Mouse (Mus musculus): ENCODE data around the gene Atp6v0a4. TPM values are rescaled to one million over a fixed set of nuclear protein-coding genes. Genes with fewer than 3 reads are reported as not detected.

The Atp6v0a4 gene
- polyA plus RNA-seq, 1 experiment from 2014 or later = 0.25 TPM

DNA sequence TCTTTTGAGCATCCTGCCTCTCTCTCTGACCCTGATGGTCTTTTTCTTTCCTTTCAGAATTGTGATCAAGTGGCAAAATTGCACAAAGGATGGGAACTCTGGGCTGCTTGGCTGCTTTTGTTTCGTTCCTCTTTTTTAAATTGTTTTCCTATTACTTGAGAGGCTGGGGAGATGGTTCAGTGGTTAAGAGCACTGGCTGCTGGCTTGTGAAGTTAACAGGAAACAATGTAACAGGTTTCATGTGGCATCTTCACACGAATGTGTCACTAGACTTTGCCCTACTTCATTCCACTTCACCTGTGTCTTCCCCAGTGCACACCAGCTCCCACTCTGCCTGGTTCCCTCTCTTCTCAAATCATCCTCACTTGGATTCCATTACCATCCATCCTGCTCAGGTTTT lies 59.8 kb downstream of the Atp6v0a4 start:
- Histone ChIP-seq H3K27me3 (replicated peaks) (no peaks in the 10 kb centered on the region), H3K4me2 (no peak overlapping the region), H3K4me3 (no peak overlapping the region), H3K36me3 (replicated peaks) (no peaks in the 10 kb centered on the region), H3K9me3 (no peaks in the 10 kb centered on the region), H3K4me1 (peaks cover 12% of the 10 kb centered on the region), H3K27ac (no peak overlapping the region), H3K9ac (no peak overlapping the region)
- ATAC-seq (replicated peaks) = no peak
- WGBS = 74% methylated on average over 2 of the region's 2 CpGs

DNA sequence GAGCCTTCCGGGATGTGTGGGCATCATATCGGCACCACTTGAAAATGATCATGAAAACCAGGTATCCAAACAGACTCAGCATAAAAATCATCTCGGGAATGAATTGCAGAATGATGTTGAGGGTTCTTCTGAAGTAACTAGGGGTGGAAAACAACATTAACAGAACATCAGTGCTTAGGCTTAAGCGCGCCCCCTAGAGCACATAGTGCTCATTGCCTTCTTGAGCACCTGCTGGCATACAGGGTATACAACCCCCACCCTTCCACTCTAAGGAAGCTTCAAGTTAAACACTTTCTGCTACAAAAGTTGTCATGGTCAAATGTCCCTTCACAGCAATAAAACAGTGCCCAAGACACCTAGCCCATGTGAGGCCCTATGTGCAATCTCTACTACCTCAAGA lies 65.6 kb downstream of the Atp6v0a4 start:
- no peaks in the 10 kb centered on the region for H3K36me3 ChIP-seq (replicated peaks)
- WGBS = 69% methylated on average over 5 of the region's 5 CpGs
- H3K4me2 ChIP-seq = no peak overlapping the region
- H3K27ac ChIP-seq = no peak overlapping the region
- H3K4me1 ChIP-seq = no peaks in the 10 kb centered on the region
- H3K9ac ChIP-seq = no peak overlapping the region
- H3K27me3 ChIP-seq (replicated peaks) = no peaks in the 10 kb centered on the region
- H3K9me3 ChIP-seq = no peaks in the 10 kb centered on the region
- ATAC-seq (replicated peaks) = no peak
- H3K4me3 ChIP-seq = no peak overlapping the region

DNA sequence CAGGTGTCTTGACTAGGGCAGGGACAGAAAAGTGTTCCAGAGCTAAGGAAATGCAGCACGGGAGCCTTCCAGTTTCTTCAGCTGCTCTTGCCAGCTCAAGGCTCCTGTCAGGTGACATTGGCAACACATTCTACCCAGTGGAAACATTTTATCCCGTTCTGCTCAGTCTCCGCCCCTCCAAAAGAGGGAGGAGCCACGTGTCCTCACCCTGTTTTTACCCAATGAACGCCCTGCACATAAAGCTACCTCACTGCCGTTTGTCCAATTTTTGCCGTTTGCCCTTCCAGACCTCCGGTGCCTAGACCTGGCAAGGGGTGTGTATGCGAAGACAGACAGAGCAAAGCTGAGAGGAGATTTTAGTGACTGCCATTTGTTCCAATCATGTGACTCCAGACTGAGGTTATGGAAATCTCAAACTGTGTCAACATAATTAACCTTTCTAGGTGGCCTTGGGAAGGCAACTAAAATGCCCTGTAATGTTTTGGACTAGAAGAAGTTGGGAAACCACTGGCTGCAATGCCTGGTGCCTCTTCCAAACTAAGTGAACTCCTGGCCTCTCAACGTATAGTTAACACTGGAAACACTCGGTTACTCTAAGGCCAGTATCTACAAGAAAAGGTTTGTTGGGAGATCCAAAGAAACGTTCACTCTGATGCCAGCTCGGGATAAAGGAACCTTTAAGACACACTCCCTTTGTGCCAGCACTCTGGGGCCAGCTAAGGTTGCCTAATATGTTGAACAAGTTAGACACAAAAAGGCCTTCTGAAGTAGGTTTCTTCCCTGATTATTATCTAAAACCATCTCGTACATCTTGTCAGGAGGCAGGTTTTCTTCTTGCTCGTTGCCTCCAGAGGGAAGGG lies 68.7 kb downstream of the Atp6v0a4 start:
- Histone ChIP-seq H3K4me3 (no peak overlapping the region), H3K36me3 (replicated peaks) (no peaks in the 10 kb centered on the region), H3K27ac (no peak overlapping the region), H3K9ac (no peak overlapping the region), H3K9me3 (no peaks in the 10 kb centered on the region), H3K27me3 (replicated peaks) (no peaks in the 10 kb centered on the region), H3K4me2 (no peak overlapping the region), H3K4me1 (no peaks in the 10 kb centered on the region)
- no peak for ATAC-seq (replicated peaks)
- WGBS = 82% methylated on average over 15 of the region's 15 CpGs

DNA sequence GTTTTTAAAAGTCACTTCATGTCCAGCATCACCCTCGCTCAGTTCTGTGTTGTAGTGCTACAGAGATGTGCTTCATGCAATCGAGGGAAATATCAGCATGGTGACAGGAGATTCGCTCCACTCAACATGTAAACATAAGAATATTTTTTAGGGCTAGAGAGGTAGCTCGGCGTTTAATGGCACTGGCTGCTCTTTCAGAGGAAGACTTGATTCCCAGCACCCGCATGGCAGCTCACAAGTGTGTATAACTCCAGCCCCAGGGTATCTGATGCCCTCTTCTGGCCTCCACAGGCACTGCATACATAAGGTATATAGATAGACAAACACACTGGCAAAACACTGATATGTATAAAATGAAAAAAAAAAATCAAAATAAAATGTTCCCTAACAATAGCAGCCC lies 74.8 kb downstream of the Atp6v0a4 start:
- Histone ChIP-seq H3K4me3 (no peak overlapping the region), H3K9me3 (no peaks in the 10 kb centered on the region), H3K36me3 (replicated peaks) (no peaks in the 10 kb centered on the region), H3K4me1 (no peaks in the 10 kb centered on the region), H3K4me2 (no peak overlapping the region), H3K9ac (no peak overlapping the region), H3K27ac (no peak overlapping the region), H3K27me3 (replicated peaks) (no peaks in the 10 kb centered on the region)
- WGBS = 93% methylated on average over 6 of the region's 6 CpGs
- ATAC-seq (replicated peaks) = no peak

DNA sequence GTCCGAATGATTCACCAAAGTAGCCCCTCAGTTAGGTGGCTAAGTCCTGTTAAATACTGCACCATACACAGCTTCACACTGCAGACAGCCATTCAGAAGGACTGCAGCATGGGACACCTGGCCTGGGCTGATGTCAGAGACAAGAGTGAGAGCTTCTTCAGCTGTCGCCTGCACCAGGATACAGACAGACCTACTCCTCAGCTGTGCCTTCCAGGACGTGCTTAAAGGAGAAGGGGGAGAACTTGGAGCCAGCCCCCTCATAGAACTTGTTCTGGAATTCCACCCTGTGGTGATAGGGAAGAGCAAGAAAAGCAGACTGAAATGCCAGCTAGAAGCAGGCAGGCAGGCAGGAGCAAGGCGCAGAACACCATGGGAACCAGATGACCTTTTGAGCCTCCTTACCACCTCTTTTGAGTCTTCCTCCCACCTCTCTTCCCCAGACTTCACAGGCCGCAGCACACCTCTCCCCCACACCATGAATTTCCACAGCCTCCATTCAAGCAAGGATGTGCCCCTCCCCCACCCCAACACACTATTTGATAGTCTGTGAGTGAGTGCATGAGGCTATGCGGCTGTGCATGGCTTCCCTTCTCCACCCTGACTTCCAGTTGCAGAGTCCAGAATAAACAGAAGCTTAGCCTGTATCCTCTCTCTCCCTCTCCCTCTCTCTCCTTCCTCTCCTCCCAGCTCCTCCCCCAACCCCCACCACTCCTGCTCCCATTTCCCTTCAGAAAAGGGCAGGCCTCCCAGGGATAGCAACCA lies 75.4 kb downstream of the Atp6v0a4 start:
- ATAC-seq (replicated peaks) = no peak
- Histone ChIP-seq H3K4me3 (no peak overlapping the region), H3K9ac (no peak overlapping the region), H3K4me1 (no peaks in the 10 kb centered on the region), H3K36me3 (replicated peaks) (no peaks in the 10 kb centered on the region), H3K4me2 (no peak overlapping the region), H3K27ac (no peak overlapping the region), H3K27me3 (replicated peaks) (no peaks in the 10 kb centered on the region), H3K9me3 (no peaks in the 10 kb centered on the region)
- WGBS = 63% methylated on average over 6 of the region's 6 CpGs

DNA sequence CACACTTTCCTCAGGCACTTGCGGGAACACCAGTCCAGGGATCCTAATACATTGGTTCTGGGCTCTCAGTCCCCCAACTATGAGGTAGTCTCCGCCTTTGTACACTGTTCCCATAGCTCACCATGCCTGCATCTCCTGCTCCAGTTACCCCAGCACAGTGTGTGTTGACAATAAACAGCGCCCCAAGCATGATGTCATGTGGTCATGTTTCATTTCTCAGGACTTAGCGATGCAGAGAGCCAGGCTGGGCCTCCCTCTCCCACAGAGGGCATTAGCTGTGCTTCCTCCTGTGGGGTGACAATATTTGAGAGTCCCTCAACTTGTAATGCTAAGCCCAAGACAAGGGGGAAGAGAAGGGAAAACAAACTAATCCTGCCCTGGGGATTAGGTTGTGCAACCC lies 76.4 kb downstream of the Atp6v0a4 start:
- no peak for ATAC-seq (replicated peaks)
- no peak overlapping the region for H3K4me3 ChIP-seq
- H3K36me3 ChIP-seq (replicated peaks) = no peaks in the 10 kb centered on the region
- no peaks in the 10 kb centered on the region for H3K27me3 ChIP-seq (replicated peaks)
- no peak overlapping the region for H3K27ac ChIP-seq
- H3K4me2 ChIP-seq = no peak overlapping the region
- H3K9ac ChIP-seq = no peak overlapping the region
- no peaks in the 10 kb centered on the region for H3K4me1 ChIP-seq
- 76% methylated on average over 4 of the region's 4 CpGs for WGBS
- no peaks in the 10 kb centered on the region for H3K9me3 ChIP-seq

DNA sequence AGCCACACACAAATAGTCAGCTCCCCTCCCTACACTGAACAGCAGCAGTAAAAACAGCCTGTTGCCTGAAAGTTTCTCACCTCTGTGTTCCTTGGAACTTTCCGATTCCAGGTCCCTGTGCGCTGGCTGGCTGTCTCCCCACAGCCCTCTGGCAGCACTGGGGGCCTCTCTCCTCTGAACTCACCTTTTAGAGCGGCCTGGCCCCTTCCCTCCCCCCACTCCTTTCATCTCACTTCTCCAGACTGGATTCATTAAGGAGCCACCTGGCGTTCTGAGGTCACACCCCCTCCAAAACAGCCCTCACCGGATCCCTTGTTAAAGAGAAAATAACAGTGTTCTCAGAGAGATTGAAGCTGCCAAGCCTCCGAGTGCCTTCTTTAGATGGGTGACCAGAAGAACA lies 77.5 kb downstream of the Atp6v0a4 start, which contains the start of gene Svopl:
Gene Svopl (minus strand): TSS at position 159 of the 400 bp plus-strand sequence.
- Histone ChIP-seq H3K27ac (no peak within 1 kb of the TSS), H3K36me3 (replicated peaks) (no peaks in the 10 kb centered on the region), H3K4me2 (no peak within 1 kb of the TSS), H3K9me3 (no peaks in the 10 kb centered on the region), H3K4me3 (no peak within 1 kb of the TSS), H3K4me1 (no peaks in the 10 kb centered on the region), H3K9ac (no peak within 1 kb of the TSS), H3K27me3 (replicated peaks) (no peaks in the 10 kb centered on the region)
- ATAC-seq (replicated peaks) = no peak
- 46% methylated on average over 6 of the region's 6 CpGs for WGBS

DNA sequence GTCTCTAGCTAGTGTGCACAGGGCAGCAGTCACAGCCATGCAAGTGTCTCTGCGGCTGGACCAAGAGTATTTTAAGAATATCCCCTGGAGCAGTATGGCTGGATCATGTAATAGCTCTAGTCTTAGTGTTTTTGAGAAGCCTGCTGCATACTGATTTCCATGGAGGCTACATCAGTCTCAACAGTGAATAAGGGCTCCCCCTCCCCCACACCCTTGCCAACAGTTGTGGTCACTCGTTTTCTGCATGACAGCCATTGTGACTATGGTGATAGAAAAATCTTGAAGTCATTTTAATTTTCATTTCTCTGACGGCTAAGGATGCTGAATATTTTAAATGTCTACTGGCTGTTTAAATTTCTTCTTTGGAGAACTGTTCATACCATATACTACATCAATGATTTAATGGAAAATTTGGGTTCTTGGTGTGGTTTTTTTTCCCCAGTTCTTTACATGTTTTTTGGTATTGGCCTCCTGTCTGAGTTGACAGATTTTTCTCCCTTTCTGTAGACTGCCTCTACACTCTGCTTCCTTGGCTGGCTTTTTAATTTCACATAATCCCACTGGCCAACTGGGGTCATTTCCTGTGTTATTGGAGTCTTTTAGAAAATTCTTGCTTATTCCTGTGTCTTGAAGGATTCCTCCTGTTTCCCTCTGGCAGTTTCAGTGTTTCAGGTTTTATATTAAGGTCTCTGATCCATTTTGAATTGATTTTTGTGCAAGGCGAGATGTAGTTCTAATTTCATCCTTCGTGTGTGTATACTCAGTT lies 91.4 kb downstream of the Atp6v0a4 start:
- Histone ChIP-seq H3K4me1 (peaks cover 4% of the 10 kb centered on the region; the same call in 1 of the 2 replicates), H3K4me2 (no peak overlapping the region), H3K9ac (no peak overlapping the region), H3K27ac (no peak overlapping the region), H3K9me3 (no peaks in the 10 kb centered on the region), H3K4me3 (no peak overlapping the region), H3K36me3 (replicated peaks) (no peaks in the 10 kb centered on the region), H3K27me3 (replicated peaks) (no peaks in the 10 kb centered on the region)
- no peak for ATAC-seq (replicated peaks)
- 65% methylated on average over 5 of the region's 5 CpGs for WGBS

DNA sequence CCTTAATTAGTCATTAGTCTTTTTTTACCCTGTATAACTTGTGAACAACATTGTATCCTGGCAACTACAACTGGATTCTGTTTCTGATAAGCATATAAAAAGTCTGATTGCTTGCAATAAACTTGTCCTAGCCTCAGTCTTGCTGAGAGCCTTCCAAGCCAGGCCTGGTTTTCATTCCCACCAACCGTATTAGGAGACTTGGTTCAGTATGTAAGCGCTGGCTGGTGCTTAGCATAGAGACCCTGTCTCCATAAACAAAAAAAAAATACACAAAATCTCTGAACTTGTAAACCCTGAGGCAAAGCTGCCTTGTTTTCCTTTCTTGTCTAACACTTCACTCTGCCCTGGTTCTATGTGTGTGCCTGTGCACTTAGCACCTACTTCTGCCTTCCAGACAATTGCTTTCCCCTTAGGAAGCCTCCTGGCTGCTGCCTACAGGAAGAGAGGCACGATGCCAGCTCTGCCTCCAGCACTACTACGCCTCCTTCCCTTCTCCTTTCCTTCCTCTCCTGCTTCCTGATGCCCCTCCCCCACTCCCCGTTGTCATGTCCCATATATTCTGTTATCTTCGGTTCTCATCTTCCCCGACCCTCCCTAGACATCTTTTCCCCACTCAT lies 92.4 kb downstream of the Atp6v0a4 start:
- no peak overlapping the region for H3K4me2 ChIP-seq
- H3K4me3 ChIP-seq = no peak overlapping the region
- no peaks in the 10 kb centered on the region for H3K9me3 ChIP-seq
- no peak for ATAC-seq (replicated peaks)
- 55% methylated on average over 7 of the region's 7 CpGs for WGBS
- no peak overlapping the region for H3K27ac ChIP-seq
- no peak overlapping the region for H3K9ac ChIP-seq
- no peaks in the 10 kb centered on the region for H3K36me3 ChIP-seq (replicated peaks)
- no peaks in the 10 kb centered on the region for H3K27me3 ChIP-seq (replicated peaks)
- peaks cover 4% of the 10 kb centered on the region; the same call in 1 of the 2 replicates for H3K4me1 ChIP-seq

DNA sequence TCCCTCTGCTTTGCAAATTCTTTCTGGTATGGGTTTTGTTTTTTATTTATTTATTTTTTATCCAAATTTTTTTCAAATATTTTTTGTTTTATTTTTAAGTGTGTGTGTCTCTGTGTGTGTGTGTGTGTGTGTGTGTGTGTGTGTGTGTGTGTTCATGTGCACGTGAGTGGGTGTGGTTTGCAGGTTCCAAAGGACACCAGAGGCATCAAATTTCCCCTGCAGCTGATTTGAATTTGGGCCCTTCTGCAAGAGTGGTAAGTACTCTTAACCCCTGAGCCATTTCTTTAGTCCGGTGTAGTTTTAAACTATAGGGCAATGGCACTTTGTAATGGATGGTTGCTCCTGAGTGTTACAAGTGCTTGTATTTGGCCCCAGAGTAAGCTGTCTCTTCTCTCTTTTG lies 96.2 kb downstream of the Atp6v0a4 start:
- no peaks in the 10 kb centered on the region for H3K27me3 ChIP-seq (replicated peaks)
- WGBS = 47% methylated on average over 2 of the region's 2 CpGs
- H3K9me3 ChIP-seq = no peaks in the 10 kb centered on the region
- no peak overlapping the region for H3K4me3 ChIP-seq
- H3K36me3 ChIP-seq (replicated peaks) = no peaks in the 10 kb centered on the region
- ATAC-seq (replicated peaks) = no peak
- no peak overlapping the region for H3K4me2 ChIP-seq
- H3K4me1 ChIP-seq = peaks cover 4% of the 10 kb centered on the region; the same call in 1 of the 2 replicates
- no peak overlapping the region for H3K9ac ChIP-seq
- H3K27ac ChIP-seq = no peak overlapping the region

DNA sequence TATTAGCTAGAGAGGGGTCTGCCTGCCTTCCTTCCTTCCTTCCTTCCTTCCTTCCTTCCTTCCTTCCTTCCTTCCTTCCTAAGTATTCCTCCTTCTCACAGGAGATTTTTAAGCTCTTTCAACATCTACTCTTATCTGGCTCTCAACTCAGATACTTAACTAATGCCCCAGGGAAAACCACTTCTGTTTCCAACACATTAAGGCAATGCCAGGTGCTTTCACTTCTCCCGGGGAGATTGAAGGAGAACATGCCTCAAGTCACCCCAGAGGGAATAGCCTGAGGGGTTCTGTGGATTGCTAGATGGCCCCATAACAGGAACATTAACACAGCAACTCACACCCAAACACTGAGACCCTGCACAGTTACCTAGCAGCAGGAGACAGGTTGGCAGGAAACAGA lies 96.6 kb downstream of the Atp6v0a4 start:
- no peak overlapping the region for H3K4me2 ChIP-seq
- ATAC-seq (replicated peaks) = no peak
- no peak overlapping the region for H3K27ac ChIP-seq
- no peak overlapping the region for H3K9ac ChIP-seq
- H3K27me3 ChIP-seq (replicated peaks) = no peaks in the 10 kb centered on the region
- H3K36me3 ChIP-seq (replicated peaks) = no peaks in the 10 kb centered on the region
- H3K4me1 ChIP-seq = peaks cover 4% of the 10 kb centered on the region; the same call in 1 of the 2 replicates
- no peaks in the 10 kb centered on the region for H3K9me3 ChIP-seq
- H3K4me3 ChIP-seq = no peak overlapping the region
- WGBS = 52% methylated on average over 1 of the region's 1 CpGs

DNA sequence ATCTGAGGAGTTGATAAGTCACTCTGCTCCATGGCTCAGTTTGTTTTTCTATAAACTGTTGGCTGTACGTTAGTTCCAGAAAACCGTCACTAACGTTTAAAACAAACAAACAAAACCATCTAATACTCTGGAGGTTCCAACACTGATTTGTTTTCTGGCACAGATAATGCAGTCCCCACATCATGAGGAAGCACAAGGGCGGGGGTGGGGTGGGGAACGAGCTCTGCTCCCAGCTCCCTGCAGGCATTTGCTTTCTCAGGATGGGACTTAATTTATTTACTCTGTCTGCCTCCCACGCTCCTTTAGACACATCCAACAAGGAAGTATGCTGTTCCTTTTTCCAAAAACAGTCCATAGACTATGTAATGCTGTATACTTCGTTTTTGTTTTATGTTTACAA lies 101.1 kb downstream of the Atp6v0a4 start:
- no peak for ATAC-seq (replicated peaks)
- Histone ChIP-seq H3K4me2 (no peak overlapping the region), H3K4me1 (no peaks in the 10 kb centered on the region), H3K4me3 (no peak overlapping the region), H3K9me3 (no peaks in the 10 kb centered on the region), H3K9ac (no peak overlapping the region), H3K27ac (no peak overlapping the region), H3K36me3 (replicated peaks) (no peaks in the 10 kb centered on the region), H3K27me3 (replicated peaks) (no peaks in the 10 kb centered on the region)
- 58% methylated on average over 7 of the region's 7 CpGs for WGBS

Data from midbrain, embryonic 15.5 days (tissue).